Mouse (Mus musculus) MEL (cell line): Measurements from ENCODE around the gene Ankrd33b. TPM values are rescaled to one million over a fixed set of nuclear protein-coding genes. Genes with fewer than 3 reads are reported as not detected.

Experiments
- DNase-seq: peaks from one replicate; pipeline ENCODE4 v3.0.0; 2011; ENCODE audit warnings: low read depth, low spot score
- H3K27ac ChIP-seq: 2 replicates; pipeline ENCODE4 v1.5.1; 2012; ENCODE audit warnings: low read depth, mild to moderate bottlenecking, control low read depth, low read length, moderate library complexity; ENCODE audit not compliant: control insufficient read depth
- H3K27me3 ChIP-seq, 2 experiments: fragments of 150-350 bp in 1 of 2; sonication (generic) in 1 of 2; 2 replicates each; pipeline ENCODE4 v1.6.1; 2012; ENCODE audit warnings: low read length in 2 of 2, mild to moderate bottlenecking in 2 of 2, improper control_type of control experiment in 1 of 2, moderate library complexity in 1 of 2; ENCODE audit not compliant: insufficient read depth in 2 of 2, control insufficient read depth in 1 of 2
- H3K36me3 ChIP-seq, 2 experiments: 2 replicates each; pipeline ENCODE4 v1.6.1; 2012 to 2014; ENCODE audit warnings: low read length in 2 of 2, improper control_type of control experiment in 1 of 2, inconsistent platforms in 1 of 2, mild to moderate bottlenecking in 1 of 2; ENCODE audit not compliant: insufficient read depth in 2 of 2, control insufficient read depth in 1 of 2
- H3K4me1 ChIP-seq, 2 experiments: fragments of 150-350 bp in 1 of 2; sonication (generic) in 1 of 2; 2 replicates each; pipeline ENCODE4 v1.6.1; 2012; ENCODE audit warnings: low read length in 2 of 2, improper control_type of control experiment in 1 of 2, mild to moderate bottlenecking in 1 of 2; ENCODE audit not compliant: insufficient read depth in 2 of 2, control insufficient read depth in 1 of 2
- H3K4me3 ChIP-seq, 2 experiments: fragments of 150-350 bp in 1 of 2; sonication (generic) in 1 of 2; 2 replicates each; pipeline ENCODE4 v1.5.1; 2012; ENCODE audit warnings: low read depth in 2 of 2, low read length in 2 of 2, mild to moderate bottlenecking in 2 of 2, moderate library complexity in 2 of 2, control low read depth in 1 of 2, improper control_type of control experiment in 1 of 2; ENCODE audit not compliant: control insufficient read depth in 1 of 2, insufficient read depth in 1 of 2
- H3K79me2 ChIP-seq: 2 replicates; pipeline ENCODE4 v1.6.1; 2012; ENCODE audit warnings: mild to moderate bottlenecking, low read length, moderate library complexity; ENCODE audit not compliant: control insufficient read depth, poor library complexity, insufficient read depth
- H3K9ac ChIP-seq: 2 replicates; pipeline ENCODE4 v1.6.1; 2012; ENCODE audit warnings: low read depth, mild to moderate bottlenecking, control low read depth, low read length, moderate library complexity; ENCODE audit not compliant: control insufficient read depth, poor library complexity, severe bottlenecking
- H3K9me3 ChIP-seq: fragments of 150-350 bp; sonication (generic); replicated peaks from 2 replicates; pipeline ENCODE4 v1.6.1; 2012; ENCODE audit warnings: mild to moderate bottlenecking, low read length, improper control_type of control experiment, moderate library complexity; ENCODE audit not compliant: insufficient read depth
- BHLHE40 ChIP-seq: IDR thresholded peaks from 2 replicates; pipeline ENCODE4 v1.6.1; 2012; ENCODE audit warnings: low read depth, mild to moderate bottlenecking, inconsistent platforms, low read length, improper control_type of control experiment, borderline replicate concordance
- CHD2 ChIP-seq: IDR thresholded peaks from 2 replicates; pipeline ENCODE4 v1.6.1; 2011; ENCODE audit warnings: low read length, improper control_type of control experiment
- CTCF ChIP-seq, 3 experiments: IDR thresholded peaks in 2 of 3; conservative IDR thresholded peaks in 1 of 3; 2 replicates each; pipeline ENCODE4 v1.5.1; 2011 to 2012; ENCODE audit warnings: low read length in 3 of 3, low read depth in 2 of 3, mild to moderate bottlenecking in 2 of 3, improper control_type of control experiment in 1 of 3, inconsistent platforms in 1 of 3, mixed read lengths in 1 of 3, moderate library complexity in 1 of 3; ENCODE audit not compliant: control insufficient read depth in 1 of 3, insufficient read depth in 1 of 3, poor library complexity in 1 of 3, severe bottlenecking in 1 of 3
- EP300 ChIP-seq, 2 experiments: IDR thresholded peaks; 2 replicates each; pipeline ENCODE4 v1.6.1; 2011; ENCODE audit warnings: improper control_type of control experiment in 2 of 2, low read length in 2 of 2, low read depth in 1 of 2, mild to moderate bottlenecking in 1 of 2
- GABPA ChIP-seq: IDR thresholded peaks from 2 replicates; pipeline ENCODE4 v1.6.1; 2012; ENCODE audit warnings: low read depth, mild to moderate bottlenecking, inconsistent platforms, low read length, improper control_type of control experiment, moderate library complexity
- HCFC1 ChIP-seq: IDR thresholded peaks from 2 replicates; pipeline ENCODE4 v1.6.1; 2012; ENCODE audit warnings: low read depth, mild to moderate bottlenecking, inconsistent platforms, low read length, improper control_type of control experiment, moderate library complexity
- RAD21 ChIP-seq: IDR thresholded peaks from 2 replicates; pipeline ENCODE4 v1.6.1; 2011; ENCODE audit warnings: mild to moderate bottlenecking, low read depth, low read length, improper control_type of control experiment
- SIN3A ChIP-seq: IDR thresholded peaks from 2 replicates; pipeline ENCODE4 v1.6.1; 2012; ENCODE audit warnings: low read length, improper control_type of control experiment, inconsistent platforms
- SMC3 ChIP-seq: IDR thresholded peaks from 2 replicates; pipeline ENCODE4 v1.6.1; 2011; ENCODE audit warnings: low read depth, low read length, improper control_type of control experiment
- TCF12 ChIP-seq: IDR thresholded peaks from 2 replicates; pipeline ENCODE4 v1.6.1; 2014; ENCODE audit warnings: low read depth, mild to moderate bottlenecking, inconsistent platforms, low read length, improper control_type of control experiment, moderate library complexity
- UBTF ChIP-seq: IDR thresholded peaks from 2 replicates; pipeline ENCODE4 v1.6.1; 2012; ENCODE audit warnings: low read depth, mild to moderate bottlenecking, inconsistent platforms, low read length, improper control_type of control experiment, moderate library complexity, borderline replicate concordance; ENCODE audit not compliant: insufficient read depth
- USF2 ChIP-seq, 2 experiments: IDR thresholded peaks; 2 replicates each; pipeline ENCODE4 v1.6.1; 2011 to 2012; ENCODE audit warnings: improper control_type of control experiment in 2 of 2, low read length in 2 of 2, borderline replicate concordance in 1 of 2, inconsistent platforms in 1 of 2, low read depth in 1 of 2, mild to moderate bottlenecking in 1 of 2; ENCODE audit not compliant: insufficient read depth in 1 of 2
- ZC3H11A ChIP-seq: IDR thresholded peaks from 2 replicates; pipeline ENCODE4 v1.6.1; 2012; ENCODE audit warnings: low read depth, mild to moderate bottlenecking, inconsistent platforms, low read length, improper control_type of control experiment
- polyA plus RNA-seq, 2 experiments: library from polyadenylated mRNA; stranded (reverse) in 1 of 2; unstranded in 1 of 2; fragments of >175 nt in 1 of 2; fragments of >200 nt in 1 of 2; gene quantifications; 2 replicates each; pipeline versions ENCODE4 v1.2.1 to v1.2.4; 2012; ENCODE audit warnings: low replicate concordance in 2 of 2, low read depth in 1 of 2; ENCODE audit not compliant: insufficient read length in 2 of 2, insufficient read depth in 1 of 2, missing spikeins in 1 of 2
- total RNA-seq: library from RNA; depleted of rRNA; stranded (reverse); fragments of 300-350 nt; gene quantifications from 2 replicates; pipeline ENCODE4 v1.2.3, GENCODE M21; 2012

Ankrd33b gene
- total and polyA plus RNA-seq, 3 experiments, result 11.1 to 16.1 TPM; not detected in 1

DNA sequence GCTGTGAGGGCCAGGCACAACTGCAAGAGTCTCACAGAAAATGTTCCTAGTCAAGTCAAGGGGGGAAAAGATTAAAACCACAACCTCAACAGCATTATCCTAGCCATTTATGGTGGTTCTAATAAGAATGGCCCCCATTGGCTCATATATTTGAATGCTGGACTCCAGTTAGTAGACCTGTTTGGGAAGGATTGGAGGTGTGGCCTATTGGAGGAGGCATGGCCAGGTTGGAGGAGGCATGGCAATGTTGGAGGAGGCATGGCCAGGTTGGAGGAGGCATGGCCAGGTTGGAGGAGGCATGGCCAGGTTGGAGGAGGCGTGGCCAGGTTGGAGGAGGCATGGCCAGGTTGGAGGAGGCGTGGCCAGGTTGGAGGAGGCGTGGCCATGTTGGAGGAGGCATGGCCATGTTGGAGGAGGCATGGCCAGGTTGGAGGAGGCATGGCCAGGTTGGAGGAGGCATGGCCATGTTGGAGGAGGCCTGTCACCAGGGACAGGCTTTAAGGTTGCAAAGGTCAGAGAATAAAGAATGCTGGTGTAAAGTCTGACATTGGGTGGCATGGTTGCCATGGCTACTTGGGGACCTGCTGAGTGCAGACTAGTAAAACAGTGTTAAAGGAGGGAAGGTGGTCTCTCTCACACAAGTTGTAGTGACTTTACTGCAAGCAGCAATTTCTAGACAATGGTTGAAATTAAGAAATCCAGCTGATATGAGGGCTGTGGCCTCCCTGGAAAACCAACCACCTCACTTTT lies 50.3 kb downstream of the Ankrd33b start:
- DNase-seq, result no peak
- H3K9ac ChIP-seq, result no peak overlapping the region
- TF ChIP-seq BHLHE40, result no peak
- TF ChIP-seq UBTF, result no peak
- TF ChIP-seq GABPA, result no peak
- no peak for TF ChIP-seq USF2 (IDR thresholded peaks at IDR 0.05; ENCODE audit: borderline replicate concordance in 1 of 2, insufficient read depth in 1 of 2, low read depth in 1 of 2, low read length in 2 of 2)
- TF ChIP-seq, all 39 proteins: peak for 0
- H3K4me1 ChIP-seq, result no peaks in the 10 kb centered on the region
- no peak overlapping the region for H3K4me3 ChIP-seq
- no peak overlapping the region for H3K27ac ChIP-seq
- H3K27me3 ChIP-seq, result no peaks in the 10 kb centered on the region
- no peaks in the 10 kb centered on the region for H3K9me3 ChIP-seq
- H3K79me2 ChIP-seq, result no peaks in the 10 kb centered on the region
- H3K36me3 ChIP-seq, result no peaks in the 10 kb centered on the region

DNA sequence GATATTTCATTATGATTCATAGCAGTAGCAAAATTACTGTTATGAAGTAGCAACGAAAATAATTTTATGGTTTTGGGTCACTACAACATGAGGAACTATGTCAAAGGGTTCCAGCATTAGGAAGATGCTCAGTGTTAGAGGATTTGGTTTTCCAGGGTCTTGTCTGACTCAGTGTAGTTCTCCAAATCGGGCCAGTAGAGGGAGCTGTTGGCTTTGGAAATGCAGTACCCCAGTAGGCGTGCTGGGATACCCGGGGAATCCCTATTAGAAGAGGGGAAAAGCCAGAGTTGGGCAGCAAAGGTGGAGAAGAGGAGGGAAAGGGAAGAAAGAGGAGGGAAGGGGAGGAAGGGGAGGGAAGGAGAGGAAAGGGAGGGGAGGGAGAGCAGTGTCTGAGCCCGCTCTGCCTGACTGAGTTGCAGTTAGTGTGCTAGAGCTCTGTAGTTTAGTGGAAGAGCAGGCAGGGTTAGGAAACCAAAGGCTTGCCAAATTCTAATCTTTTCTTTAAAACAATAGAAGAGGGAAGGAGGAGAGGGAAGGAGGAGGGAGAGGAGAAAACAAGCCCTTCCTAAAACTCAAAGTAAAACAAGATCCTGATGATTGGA lies 51.8 kb downstream of the Ankrd33b start:
- H3K4me3 ChIP-seq, result no peak overlapping the region
- peak; percentile 98 for TF ChIP-seq SMC3
- TF ChIP-seq EP300 (IDR thresholded peaks at IDR 0.05; ENCODE audit: low read depth in 1 of 2, low read length in 2 of 2), result no peak
- TF ChIP-seq CTCF (IDR thresholded peaks at IDR 0.05 in 2 of 3, conservative IDR thresholded peaks at IDR 0.05 in 1 of 3; ENCODE audit: control insufficient read depth in 1 of 3, insufficient read depth in 1 of 3, low read depth in 2 of 3, low read length in 3 of 3, poor library complexity in 1 of 3, severe bottlenecking in 1 of 3), result peak; percentile 70 to 99 (median 89)
- peak; percentile 95 for TF ChIP-seq ZC3H11A
- TF ChIP-seq RAD21, result peak; percentile 100
- TF ChIP-seq SIN3A, result 0 out of 2 replicates have a peak, but pooled peaks have one; percentile 23
- no peak for TF ChIP-seq USF2 (IDR thresholded peaks at IDR 0.05; ENCODE audit: borderline replicate concordance in 1 of 2, insufficient read depth in 1 of 2, low read depth in 1 of 2, low read length in 2 of 2)
- H3K79me2 ChIP-seq, result no peaks in the 10 kb centered on the region
- no peak overlapping the region for H3K9ac ChIP-seq
- no peaks in the 10 kb centered on the region for H3K36me3 ChIP-seq
- H3K27me3 ChIP-seq, result no peaks in the 10 kb centered on the region
- no peak overlapping the region for H3K27ac ChIP-seq
- no peaks in the 10 kb centered on the region for H3K9me3 ChIP-seq
- H3K4me1 ChIP-seq, result no peaks in the 10 kb centered on the region
- DNase-seq, result peak; percentile 90

DNA sequence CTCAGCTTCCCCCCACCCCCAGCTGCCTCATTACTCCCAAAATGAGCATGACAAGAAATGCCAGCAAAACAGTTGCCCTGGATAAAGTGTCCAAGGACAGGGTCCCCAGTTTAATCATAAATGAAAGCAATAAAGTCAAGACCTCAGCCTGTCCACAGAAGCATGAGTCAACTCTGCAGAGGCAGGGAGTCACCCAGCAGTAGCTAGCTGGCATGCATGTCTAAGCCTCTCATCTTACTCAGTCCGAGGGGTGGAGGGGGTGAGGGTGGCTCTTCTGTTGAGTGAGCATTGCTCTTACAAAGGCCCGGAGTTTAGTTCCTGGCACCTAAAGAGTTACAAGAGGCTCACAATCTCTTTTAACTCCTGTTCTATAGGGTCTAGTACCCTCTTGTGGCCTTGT lies 55.5 kb downstream of the Ankrd33b start:
- TF ChIP-seq CHD2 (no peak), TCF12 (no peak), HCFC1 (no peak)
- no peaks in the 10 kb centered on the region for H3K4me1 ChIP-seq
- no peaks in the 10 kb centered on the region for H3K9me3 ChIP-seq
- H3K36me3 ChIP-seq, result no peaks in the 10 kb centered on the region
- H3K4me3 ChIP-seq, result no peak overlapping the region
- H3K9ac ChIP-seq, result no peak overlapping the region
- H3K79me2 ChIP-seq, result no peaks in the 10 kb centered on the region
- no peak for DNase-seq
- H3K27ac ChIP-seq, result no peak overlapping the region
- no peaks in the 10 kb centered on the region for H3K27me3 ChIP-seq
